Mouse (Mus musculus): ENCODE measurements around the gene Kank4. TPM values are rescaled to one million over a fixed set of nuclear protein-coding genes. Genes with fewer than 3 reads are reported as not detected.
A peak's percentile ranks its signal among the peaks of the same experiment; 100 is the strongest.
"Not testable (repeated sequence)": the region's sequence is repeated elsewhere in the genome, so short reads cannot be mapped to it uniquely, and the experiment has no call there.

Kank4 gene
- total RNA-seq, 2 experiments from 2014 or later: 0.52 to 0.72 TPM

GRCm38 (mm10) chr4:98776721-98777427, 40.5 kb downstream of the Kank4 start:
- DNase-seq: no peak

DNA sequence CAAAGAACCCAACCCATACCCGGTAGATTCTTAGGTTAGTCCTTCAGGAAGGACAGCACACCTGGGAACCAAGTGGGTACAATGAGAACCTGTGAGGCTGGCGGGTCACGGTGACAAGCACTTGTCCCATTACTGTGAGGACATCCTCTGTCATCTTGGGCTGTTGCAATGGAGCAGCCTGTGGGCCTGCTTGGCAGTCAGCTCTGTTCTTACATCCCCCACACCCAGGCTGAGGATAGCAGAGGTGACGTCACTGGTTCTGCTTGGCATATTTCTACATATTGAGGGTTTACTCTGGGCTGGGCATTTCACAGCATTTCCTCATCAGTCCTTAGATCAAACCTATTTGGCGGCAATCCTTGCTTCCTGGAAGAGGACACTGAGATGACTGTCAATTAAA, 43.6 kb downstream of the Kank4 start:
- DNase-seq: no peak

DNA sequence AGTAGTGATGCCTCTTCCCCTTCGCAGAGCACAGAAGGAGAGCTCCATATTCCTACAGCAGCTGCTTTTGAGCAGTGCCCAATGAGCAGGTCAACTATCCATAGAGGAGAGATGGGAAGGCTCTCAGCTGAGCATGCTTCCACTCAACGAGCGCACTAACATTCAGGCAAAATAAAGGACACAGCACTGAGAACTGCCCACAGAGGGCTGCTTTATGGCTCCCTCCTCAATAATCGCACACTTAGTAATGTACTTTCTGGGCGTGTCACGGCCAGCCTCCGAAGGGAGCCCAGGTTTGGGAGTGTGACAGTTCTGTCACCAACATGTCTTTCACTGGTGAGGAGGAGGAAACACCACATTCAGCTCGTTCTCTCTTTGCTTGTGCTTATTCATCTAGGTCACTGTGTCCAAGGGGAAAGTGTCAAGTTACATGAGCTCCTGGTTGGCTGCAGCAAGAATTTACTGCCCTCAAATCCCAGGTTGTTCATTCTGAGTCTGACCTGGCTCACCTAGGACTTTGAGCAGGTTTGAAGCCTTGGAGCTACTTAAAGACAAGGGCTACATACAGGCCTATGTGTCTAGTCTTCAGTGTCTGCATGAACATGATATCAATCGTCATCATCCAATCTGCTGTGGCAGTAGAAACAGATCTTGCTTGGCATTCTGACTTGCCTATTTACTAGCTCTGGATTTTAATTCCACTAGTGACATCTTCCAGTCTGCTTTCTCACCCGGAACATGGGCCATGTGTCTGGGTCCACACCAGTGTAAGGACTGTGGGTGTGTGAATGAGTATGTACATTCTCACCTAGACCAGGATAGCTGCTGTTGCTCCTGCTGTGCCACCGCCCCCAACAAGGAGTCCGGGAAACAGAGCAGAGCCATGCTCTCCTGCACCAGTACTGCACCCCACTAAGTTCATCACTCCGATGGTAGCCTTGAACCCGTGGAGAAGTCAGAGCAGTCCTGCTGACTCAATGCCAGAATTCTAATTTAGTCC, 49.9 kb downstream of the Kank4 start:
- DNase-seq: no peak

DNA sequence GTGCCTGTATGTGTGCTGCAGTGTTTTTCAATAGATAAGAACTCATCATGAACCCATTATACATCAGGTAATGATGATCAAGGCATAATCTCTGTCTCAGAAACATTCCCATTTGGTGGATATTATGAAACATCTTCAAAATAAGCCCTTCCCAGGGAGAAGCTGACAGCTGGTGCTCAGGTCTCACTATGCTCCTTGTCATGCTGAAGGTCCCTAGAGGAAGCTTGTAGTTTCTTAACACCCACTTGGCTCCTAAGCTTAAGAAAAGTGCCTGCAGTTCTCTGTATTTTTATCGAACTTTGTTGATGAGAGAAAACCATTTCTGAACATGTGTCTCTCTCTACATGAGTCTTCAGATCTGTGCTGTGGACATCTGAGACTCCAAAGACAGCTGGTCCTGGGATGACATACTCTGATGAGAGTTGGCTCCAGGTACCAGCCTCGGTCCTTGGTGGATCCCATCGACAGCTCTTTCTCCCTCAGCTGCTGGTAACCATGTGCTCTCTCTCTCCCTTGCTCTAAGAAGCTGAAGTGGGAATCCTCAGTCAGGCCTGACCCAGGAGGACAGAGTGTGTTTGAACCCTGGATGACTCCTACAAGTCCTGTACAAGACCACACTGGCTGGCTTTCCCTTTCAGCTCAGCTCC, 58.3 kb downstream of the Kank4 start:
- DNase-seq: peak in 1 of 2 experiments; percentile 2

- no peak for DNase-seq
These were observed 59.1 kb downstream of the Kank4 start for GRCm38 (mm10) chr4:98758012-98758821.

- DNase-seq: no peak
These were observed 61.2 kb downstream of the Kank4 start for GRCm38 (mm10) chr4:98756141-98756540.

GRCm38 (mm10) chr4:98754456-98754855, 62.9 kb downstream of the Kank4 start:
- no peak for DNase-seq

- DNase-seq: no peak
These were observed 73.5 kb downstream of the Kank4 start for GRCm38 (mm10) chr4:98743906-98744210.

DNA sequence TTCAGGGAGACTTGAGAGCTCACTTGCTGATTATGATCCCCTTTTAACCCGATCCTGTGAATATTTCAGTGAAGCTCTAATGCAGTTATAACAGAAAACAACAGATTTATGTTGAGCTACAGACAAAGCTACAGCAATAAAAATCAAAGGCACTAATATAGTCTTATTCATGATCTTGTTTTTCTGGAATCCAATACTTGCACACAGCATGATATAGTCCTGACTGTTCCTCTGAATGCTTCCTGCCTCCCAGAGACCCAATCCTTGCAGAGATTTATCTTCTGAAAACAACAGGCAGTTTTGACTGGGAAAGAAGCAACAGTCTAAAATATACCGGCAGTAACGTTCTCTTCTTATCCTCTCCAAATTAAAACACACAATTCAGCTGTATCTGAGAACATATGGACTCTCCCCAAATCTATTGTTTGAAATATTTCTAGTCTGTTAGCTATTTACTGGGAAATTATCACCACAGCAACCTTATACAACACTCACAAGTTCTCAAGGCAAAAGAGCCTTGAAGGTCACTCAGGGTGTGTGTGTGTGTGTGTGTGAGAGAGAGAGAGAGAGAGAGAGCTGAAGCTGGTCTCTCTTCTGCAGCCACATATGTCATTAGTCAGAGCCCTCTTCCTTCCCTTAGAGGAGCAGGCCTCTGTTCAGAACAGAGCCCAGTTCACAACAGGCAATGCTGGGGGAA, 74.0 kb downstream of the Kank4 start:
- DNase-seq: no peak

- DNase-seq: peak in 1 of 2 experiments; percentile 14
These were observed 77.6 kb downstream of the Kank4 start for GRCm38 (mm10) chr4:98739753-98740152.

- no peak for DNase-seq
These were observed 83.7 kb downstream of the Kank4 start for GRCm38 (mm10) chr4:98733660-98734059.

GRCm38 (mm10) chr4:98728716-98729115, 88.6 kb downstream of the Kank4 start:
- DNase-seq: no peak

GRCm38 (mm10) chr4:98727959-98728347, 89.4 kb downstream of the Kank4 start:
- DNase-seq: no peak

GRCm38 (mm10) chr4:98727295-98727958, 89.9 kb downstream of the Kank4 start:
- no peak for DNase-seq

DNA sequence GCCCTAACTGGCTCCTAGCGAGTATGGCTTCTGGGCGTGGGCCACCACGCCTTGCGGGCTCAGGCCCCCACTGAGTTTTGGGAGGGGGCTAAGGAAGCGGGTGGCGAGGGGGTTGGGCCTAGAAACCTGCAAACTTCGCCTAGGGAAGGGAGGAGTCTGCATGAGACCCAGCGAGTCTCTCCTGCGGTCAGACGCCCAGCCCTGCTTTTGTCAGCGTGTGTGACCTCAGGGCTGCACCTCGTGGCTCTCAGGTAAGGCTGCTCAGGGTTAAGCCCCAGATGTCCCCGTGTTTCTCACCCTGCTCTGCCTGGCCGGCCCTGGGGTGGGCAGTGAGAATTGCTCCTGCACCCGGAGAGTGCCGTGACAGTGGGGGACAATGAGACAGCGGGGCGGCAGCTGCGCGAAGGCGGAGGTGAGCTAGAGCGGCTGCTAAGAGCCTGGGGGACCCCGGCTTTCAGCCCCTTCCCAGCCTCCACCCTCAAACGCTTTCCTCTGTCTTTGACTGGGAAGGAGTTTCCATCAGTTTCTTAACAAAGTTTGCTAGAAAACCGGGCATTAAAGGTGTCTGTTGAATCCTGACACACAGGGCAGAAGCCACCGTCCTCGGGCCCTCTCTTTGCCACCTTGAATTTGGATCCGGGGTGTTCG, 90.6 kb downstream of the Kank4 start, which contains the start of gene L1td1:
Gene L1td1 (plus strand): TSS at position 145 of the 648 bp plus-strand sequence.
- no peak for DNase-seq

DNA sequence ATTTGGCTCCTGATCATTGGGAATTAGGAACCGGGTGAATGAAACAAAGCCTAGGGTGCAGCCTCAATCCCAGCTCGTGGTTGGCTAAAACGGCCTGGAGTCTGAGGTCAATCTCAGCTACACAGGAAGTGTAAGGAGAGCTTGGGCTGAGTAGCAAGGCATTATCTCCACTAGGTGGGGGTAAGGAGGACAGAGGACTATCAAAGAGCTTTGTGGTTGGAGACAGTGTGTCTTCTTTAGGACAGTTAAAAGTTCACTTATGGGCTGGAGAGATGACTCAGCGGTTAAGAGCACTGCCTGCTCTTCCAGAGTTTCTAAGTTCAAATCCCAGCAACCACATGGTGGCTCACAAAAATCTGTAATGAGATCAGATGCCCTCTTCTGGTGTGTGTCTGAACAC, 91.9 kb downstream of the Kank4 start:
- no peak for DNase-seq

GRCm38 (mm10) chr4:98724682-98725081, 92.7 kb downstream of the Kank4 start:
- not testable (repeated sequence) for DNase-seq

- peak; percentile 31 to 60 for DNase-seq
These were observed 94.9 kb downstream of the Kank4 start for GRCm38 (mm10) chr4:98722454-98722853.

DNA sequence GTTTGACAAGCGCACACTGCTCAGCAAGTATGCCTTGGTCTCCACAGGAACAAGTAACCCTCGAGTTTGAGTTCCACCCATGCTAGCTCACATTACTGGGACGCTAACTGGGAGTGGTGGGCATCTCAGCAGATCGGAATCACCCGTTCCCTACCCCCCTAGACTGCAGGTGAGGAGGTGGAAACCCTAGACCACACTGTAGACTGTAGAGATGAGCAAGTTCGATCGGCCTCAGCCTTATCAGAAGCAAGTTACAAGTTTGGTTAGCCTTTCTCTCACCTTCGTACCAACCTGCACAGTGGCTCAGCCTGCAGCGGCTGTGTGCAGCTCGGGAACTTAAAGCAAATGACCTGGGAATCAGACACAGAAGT, 98.8 kb downstream of the Kank4 start:
- DNase-seq: no peak

Measured in heart, adult 18-20 months (tissue).